Mouse (Mus musculus): ENCODE data around the gene C1ql3.

C1ql3 gene

DNA sequence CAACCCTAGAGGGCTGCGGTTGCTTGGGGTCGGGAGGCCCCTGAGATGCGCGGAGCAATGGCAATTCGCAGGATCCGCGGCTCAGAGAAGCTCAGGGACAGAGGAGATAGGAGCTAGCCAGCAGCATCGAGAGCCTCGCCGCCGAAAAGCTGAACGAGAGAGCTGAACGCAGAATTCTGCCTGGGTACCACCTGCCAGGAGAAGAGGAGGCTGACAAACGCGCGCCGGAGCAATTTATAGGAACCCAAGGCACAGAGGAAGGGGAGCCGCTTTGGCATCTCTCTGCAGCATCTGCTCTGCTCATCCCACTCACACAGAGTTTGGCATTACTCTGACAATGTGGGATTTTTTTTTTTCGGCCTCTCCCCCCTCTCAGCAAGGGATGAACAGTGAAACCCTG, at the start of gene C1ql3:
Gene C1ql3 (minus strand): TSS at position 335 of the 400 bp plus-strand sequence.
- DNase-seq (ENCODE audit: low spot score in 2 of 2) = peak in 1 of 2 experiments; percentile 47

DNA sequence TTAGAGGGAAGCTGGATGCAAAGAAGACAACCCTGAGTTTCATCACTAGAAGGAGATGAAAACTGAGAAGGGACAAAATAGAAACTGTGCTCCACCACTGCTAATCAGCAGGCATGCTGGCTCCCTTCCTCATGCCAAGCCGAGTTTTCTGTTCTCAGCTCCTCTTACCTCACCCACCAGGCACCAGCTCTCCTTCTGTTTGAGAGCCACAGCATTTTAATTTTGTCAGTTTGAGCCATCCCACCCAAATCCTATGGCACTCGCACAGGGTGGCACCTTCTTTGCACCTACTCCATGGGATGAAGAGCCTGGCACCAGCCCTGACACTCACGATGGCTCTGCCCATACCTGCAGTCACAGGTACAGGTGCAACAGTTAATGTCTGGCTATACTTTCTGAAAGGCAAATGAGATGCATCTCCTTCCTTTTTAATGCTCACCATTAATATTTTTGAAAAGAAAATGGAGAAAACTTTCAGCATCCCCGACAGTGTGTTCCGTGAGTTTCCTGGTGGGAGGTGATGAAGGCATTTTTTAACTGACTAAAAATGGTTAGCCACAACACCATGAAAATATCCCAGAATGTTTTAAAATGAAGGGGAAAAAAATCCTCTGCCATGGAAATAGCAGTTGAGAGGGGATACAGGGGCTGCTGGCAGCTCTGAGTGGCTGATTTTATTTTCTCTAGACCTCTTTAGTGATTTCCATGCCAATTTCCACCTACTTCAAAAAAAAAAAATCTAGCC, 49.0 kb upstream of the C1ql3 start:
- DNase-seq (ENCODE audit: low spot score in 2 of 2) = no peak

DNA sequence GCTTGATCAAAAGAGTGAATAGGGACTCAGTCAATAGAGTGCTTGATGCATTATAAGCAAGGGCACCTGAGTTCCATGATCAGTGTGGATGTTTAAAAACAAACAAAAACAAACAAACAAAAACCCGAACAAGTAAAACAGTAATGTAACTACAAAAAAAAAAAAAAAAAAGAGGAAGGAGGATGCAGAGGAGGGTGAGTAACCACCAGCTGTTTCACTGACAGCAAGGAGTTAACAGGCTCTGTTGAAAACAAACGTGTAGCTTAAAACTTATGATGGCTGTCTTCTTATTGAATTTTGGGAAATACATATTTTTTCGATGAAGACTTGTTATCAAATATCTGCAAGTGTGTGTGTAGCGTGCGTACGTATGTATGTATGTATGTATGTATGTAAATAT, 37.0 kb upstream of the C1ql3 start:
- DNase-seq (ENCODE audit: low spot score in 2 of 2) = no peak

DNA sequence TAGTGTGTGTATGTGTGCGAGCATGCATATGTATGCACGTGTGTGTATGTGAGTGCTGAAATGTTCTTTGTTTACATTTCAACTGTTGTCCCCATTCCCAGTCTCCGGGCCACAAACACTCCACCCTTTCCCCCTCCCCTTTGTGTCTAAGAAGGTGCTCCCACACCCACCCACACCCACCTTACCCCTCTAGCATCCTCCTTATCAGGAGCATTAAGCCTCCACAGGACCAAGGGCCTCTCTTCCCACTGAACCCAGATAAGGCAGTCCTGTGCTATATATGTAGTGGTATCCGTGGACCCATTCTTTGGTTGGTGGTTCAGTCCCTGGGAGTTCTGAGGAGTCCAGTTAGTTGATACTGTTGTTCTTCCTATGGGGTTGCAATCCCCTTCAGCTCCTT, 32.9 kb upstream of the C1ql3 start:
- DNase-seq (ENCODE audit: low spot score in 2 of 2) = no peak

DNA sequence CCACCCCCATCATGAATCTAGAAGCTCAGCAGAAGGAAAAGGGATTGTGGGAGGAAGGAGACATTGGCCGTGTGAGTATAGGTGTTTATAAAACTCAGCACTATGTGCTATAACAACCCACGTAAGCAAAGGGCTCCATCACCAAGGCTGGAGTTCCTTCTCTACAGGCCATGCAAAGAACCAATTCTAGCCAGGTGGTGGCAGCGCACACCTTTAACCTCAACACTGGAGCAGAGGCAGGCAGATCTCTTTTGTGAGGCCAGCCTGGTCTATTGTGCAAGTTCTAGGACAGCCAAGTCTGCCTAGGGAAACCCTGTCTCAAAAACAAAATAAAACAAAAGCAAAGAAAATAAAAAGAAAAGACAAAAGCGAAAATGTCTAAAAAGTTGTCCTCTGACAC, 28.2 kb upstream of the C1ql3 start:
- no peak for DNase-seq (ENCODE audit: low spot score in 2 of 2)

DNA sequence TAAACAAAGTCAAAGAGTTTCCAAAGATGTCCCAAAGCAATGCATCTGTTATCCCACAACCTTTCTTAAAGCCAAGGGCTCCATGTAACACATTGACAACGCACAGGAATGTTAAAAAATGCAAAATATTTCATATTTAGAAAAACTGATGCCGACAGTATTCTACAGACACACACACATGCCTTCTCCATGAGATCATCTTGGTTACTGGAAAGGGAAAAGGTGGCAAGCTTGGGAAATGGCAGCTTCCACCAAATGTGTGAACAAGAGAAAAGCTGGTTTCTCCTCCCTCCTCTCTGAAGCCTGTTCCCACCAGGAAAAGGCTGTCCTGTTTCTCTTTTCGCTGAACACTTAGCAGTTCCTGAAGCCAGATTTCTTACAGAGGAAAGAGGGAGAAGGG, 27.2 kb upstream of the C1ql3 start:
- no peak for DNase-seq (ENCODE audit: low spot score in 2 of 2)

DNA sequence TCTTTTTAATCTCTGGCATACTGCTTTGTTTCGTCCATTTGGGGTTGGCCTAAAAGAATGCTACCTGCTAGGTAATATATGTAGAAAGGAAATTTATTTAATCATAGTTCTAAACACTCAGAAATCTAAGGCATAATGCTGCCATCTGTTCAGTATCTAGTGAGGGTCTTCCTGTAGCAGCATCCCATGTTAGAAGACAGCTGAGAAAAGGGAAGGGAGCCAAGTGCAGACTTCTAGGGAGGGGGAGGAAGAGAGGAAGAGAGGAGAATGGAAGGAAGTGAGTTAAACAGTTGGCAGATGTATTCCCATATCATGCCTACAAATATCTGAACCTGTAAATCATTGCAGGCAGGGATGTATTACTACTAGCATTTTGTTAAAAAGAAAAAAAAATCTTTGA, 7.3 kb upstream of the C1ql3 start:
- no peak for DNase-seq (ENCODE audit: low spot score in 2 of 2)

DNA sequence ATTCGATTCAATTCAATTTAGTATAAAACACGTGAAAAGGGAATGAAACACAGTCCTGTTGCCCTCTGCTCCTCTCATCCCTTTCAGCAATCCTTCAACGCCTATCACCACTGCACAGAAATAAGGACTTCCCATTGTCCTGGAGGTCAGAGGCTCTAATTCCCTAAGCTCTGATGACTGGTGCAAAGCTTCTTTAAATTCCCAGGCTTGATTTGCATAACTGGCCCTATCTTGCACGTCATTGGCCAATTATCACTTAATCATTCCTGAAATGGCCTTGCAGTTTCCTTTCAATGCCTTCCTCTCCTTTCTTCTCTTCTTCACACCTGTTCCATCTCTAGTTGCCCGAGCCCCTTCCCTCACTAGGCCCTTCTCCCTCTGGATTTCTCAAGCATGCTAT, 6.8 kb upstream of the C1ql3 start:
- no peak for DNase-seq (ENCODE audit: low spot score in 2 of 2)

DNA sequence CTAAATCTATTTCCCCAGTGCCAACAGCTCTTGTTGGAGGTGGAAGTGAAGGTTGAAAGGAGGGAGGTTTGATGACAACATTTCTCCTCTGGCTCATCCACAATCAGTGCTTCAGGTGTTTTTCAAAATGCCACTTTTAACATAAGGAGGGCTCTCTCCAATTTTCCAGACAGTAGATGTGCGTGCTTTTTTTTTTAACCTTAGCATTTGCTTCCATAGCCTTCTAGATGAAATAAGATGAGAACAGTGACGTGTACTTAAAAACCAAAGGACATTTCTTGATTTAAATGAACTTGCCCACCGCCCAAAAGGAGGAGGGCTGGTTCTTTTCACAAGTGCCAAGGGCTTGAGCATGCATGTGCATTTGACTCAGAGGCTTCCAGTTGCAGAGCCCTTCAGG, 367 bp upstream of the C1ql3 start:
- DNase-seq (ENCODE audit: low spot score in 2 of 2) = no peak

DNA sequence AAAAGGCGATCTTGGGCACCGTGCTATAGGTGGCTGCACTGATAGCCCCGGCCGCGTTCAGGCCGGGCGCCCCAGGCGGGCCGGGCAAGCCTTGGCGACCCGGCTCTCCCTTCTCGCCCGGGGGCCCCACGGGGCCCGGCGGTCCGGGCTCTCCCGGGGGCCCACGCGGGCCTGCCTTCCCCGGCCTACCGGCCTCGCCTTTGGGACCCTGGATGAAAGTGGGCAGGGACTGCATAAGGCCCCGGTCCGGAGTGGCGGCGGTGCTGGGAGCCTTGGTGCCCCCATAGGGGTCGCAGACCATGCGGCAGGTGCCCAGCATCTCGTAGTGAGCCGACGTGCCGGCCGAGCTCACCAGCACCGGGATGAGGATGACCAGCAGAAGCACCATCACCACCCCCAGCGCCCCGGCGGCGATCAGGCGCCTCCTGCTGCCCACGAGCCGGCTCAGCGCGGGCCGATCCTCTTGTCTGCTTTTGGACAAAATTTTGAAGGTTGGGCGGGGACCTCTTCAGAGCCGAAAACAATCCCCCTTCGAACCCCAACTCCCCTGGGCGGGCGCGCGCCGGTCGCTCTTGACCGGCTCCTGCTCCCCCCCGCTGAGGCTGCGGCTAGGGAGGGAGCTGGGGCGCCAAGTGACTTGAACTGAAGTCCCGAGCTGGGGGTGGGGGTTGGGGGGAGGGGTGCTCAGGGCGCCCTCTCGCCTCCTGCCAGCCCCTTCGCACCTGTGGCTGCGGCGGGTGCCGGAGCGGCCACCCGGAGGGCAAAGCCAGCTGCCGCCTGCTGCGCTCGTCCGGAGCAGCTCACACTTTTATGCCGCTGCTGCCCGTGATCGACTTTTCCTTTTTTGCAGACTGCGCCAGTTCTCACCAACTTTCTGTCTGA, 905 bp downstream of the C1ql3 start:
- DNase-seq (ENCODE audit: low spot score in 2 of 2) = peak; percentile 27 to 44

DNA sequence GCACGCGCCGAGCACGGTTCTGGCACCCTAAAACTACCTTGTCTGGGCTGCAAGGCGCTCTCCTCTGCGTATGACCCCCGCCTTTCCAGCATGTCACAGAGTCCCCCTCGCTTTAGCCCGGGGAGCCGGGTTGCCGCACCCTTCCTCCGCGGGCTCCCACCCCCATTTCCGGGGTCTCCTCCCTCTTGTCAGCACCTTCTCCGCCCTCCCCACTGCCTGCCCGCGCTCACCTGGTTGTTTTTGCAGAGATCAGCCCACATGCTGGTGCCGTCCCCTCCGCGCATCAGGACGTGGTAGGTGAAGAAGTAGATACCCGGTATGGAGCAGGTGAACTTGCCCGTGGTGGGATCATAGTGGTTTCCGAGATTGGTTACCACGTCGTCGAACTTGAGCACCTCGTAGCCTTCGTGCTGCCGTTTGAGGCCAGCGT, 1.6 kb downstream of the C1ql3 start:
- peak; percentile 4 to 21 for DNase-seq (ENCODE audit: low spot score in 2 of 2)

DNA sequence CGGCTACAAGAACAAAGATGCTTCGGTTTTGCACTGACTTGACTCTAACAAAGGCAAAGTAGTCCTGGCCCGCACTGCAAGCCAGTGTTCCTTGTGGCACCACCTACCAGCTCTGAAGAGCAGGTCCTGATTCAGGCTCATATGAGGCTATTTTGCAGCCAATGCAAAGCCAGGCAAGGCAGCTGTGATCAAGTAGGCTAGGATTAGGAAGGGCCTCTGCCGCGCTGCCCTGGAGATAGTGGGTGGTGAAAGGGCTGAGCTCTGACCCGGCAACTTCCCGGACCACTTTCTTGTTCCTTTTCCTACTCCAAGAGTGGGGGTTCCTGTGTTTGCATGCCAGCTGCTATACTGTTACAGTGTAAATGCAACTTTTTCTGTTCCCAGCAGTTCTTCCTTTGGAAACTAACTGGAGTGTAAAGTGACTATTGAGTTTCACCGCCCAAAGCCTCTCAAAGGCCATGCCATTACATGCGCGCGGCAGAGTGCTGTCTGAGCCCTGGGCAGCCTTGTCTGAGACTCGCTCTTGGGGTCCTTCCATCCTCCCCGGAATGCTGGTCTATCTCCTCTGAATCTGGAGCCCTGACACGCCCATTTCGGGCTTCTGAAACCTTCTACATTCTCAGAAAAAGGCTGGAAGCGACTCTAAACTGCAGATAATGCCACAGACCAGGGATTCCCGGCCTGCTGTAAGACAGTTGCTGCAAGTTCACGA, 2.2 kb downstream of the C1ql3 start:
- no peak for DNase-seq (ENCODE audit: low spot score in 2 of 2)

DNA sequence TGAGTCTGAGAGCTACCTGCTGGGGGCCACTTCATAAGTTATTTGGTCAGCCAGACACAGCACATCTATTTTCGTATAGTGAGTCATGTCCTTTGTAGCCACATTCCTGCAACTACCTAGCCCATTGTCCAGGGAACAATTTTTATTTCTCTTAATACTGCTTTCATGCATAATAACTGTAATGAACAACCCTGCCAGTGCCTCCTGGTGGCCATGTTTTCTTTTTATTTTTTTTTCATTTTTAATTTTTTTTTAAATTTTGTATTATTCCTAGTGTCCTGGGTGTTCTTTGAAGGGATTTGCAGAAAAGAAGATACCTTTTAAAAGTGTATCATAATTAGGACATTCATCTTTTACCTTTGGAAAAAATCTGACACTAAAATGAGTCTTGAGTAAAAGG, 3.2 kb downstream of the C1ql3 start:
- DNase-seq (ENCODE audit: low spot score in 2 of 2) = no peak

DNA sequence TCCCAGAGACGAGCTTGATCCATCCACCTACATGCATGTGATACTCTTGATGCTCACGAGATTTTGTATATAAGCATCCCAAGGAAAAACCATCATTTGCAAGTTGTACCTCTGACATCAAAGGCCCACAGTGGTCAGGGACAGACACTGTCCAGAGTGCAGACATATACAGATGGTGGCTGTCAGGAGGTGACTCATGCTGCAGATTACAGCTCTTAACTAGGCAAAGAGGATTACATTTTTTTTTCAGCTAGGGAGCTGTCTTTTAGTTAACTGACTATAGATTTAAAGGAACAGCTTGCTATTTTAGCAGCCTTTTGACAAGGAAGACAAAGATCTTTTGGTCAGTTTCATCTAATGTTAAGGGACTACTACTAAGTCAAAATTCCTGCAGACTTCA, 11.6 kb downstream of the C1ql3 start:
- no peak for DNase-seq (ENCODE audit: low spot score in 2 of 2)

DNA sequence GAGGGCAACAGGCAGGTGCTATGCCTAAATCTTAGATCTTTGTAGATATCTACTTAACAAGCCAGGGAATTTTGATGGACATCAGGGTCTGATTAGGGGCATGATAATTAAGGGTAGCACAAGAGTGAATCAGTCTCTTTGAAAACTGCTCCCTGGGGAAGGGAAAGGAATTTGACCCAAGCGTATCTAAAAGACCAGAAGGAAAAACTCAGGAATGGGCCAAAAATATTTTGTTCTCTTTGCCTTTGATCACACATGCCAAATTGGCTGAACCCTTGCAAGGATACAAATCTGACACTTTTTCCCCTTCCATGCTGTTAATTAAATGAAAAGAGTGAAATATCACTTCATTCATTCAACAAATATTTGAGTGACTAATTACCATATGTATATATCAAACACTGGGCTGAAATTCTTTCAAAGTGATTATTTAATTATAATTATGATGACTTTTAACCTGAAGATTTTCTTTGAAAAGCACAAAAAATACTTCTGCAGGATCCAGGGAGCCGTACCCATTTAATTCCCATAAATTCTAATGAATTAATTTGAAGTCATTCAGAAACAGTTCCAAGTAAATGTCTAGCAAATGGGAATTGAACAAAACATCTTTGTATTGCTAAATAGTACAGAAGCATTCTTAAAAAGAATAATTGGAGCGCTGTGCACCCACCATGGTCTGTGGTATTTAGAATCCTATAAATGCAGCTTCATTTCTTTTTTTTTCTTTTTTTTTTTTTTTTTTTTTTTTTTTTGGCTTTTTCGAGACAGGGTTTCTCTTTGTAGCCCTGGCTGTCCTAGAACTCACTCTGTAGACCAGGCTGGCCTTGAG, 26.5 kb downstream of the C1ql3 start:
- DNase-seq (ENCODE audit: low spot score in 2 of 2) = no peak

DNA sequence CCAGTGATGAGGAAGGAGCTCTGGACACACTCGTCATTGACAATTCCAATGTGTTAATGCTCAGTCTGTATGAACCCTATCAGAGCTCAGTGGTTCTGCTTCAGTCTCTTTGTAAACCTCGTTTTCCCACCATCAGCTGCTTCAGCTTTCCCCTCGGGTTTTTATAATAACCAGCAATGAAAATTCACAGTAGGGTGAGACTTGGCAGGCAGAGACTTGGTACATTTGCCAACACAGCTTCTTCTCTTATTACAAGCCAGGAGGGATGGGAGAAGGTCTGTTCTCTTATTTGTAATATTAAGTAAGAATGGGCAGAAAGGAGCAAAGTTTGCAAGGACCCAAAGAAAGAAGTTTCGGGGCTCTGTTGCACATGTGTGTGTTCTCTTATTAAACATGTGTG, 32.8 kb downstream of the C1ql3 start:
- DNase-seq (ENCODE audit: low spot score in 2 of 2) = no peak

DNA sequence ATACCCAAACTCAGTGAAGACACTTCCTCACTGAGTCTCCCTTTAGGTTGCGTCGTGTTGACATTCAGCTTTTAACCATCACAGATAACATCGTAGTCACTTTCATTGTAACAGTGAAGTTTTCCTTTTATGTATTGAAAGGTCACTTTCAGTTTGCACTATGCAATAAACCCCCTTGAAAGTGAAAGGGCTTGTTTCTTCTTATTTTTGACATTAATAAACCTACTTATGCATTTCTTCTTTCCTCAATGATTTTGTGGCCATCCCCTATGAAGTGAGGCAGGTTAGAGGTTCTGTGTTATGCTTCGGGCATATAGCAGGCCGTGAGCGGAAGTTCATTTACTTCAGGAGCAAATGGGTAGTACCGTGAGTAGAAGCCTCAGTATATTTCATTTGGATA, 34.2 kb downstream of the C1ql3 start:
- DNase-seq (ENCODE audit: low spot score in 2 of 2) = no peak

DNA sequence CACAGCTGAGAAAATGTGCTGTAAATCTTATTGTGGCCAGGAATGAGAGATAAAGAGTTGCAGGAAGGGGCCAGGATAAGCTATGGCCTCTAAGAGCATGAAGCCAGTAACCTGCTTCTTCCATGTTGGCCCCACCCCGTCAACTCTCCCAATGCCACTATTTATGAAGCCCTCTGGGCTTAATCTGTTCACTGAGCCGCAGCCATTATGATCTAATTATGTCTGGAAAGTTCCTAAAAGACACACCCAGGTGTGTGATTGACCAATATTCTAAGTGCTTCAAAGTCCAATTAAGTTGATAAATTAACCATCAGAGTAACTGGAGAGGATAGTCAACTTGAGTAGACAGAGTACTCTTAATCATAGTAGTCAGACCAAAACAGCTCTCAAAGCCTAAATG, 37.9 kb downstream of the C1ql3 start:
- no peak for DNase-seq (ENCODE audit: low spot score in 2 of 2)

DNA sequence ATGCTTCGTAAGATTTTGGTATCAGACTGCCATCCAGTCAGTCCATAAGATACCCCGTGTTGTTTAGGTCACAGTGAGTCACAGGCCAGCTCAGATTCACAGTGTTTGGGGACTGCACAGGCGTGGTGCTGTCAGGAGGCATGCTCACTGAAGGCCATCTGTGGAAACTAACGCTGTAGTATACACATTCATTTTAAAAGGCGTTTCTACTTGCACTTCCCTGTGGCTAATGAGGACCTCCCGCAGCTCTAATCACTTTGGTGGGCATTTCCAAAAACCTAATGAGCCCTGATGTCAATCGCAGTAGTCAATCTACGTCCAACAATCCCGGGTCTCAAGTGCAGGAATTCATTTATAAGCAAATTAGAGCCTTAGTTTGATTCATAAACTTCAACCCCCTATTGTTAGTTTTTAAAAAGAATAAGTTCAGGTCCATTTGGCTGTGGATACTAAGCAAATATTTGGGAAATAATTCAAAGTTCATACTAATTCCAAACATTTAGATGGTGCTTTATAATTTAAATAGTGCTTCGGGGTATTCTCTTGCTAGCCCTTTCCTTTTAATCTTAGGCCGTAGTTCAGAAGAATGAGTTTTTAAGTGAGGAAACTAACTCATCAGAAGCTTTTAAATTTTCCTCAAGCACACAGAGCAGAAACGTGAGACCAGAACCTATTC, 41.4 kb downstream of the C1ql3 start:
- no peak for DNase-seq (ENCODE audit: low spot score in 2 of 2)

DNA sequence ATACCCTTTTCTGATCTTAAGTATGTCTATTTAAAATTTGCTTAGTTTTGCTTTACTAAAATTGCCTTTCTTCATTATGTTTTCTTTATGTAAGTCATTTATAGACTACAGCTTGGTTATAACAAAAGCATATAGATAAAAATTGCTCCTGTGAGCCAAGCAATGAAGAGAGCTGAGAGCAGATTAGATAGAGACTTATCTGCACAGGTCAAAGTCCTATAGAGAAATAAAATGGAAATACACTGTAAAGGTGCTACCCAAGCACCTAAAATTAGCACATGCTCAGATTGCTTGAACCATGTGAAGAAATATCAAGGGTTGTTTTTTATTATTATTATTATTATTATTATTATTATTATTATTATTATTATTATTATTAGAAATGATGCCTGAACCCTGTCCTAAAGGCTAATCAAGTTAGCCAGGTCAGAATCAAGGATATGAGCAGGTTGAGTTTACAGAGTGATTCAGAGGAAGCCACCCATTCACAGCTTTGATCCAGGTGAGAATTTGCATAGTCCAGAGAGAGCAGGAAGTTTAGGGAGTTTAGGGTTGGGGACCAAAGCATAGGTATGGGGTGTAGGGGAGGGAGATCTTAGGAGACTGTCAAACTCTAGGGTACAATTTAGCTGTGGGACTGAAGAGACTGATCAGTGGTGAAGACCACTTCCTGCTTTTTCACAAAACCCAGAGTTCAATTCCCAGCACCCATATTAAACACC, 54.7 kb downstream of the C1ql3 start:
- DNase-seq (ENCODE audit: low spot score in 2 of 2) = no peak
